Mouse (Mus musculus) fat pad, adult 2 months (tissue): Measurements from ENCODE around the gene Sh2d3c.

Experiments used
- DNase-seq: peaks from one replicate; pipeline ENCODE4 v3.0.0-alpha.2; 2011; ENCODE audit warnings: low read depth, low spot score; ENCODE audit errors: extremely low read depth

Sh2d3c gene

GRCm38 (mm10) chr2:32694691-32695090, 26.2 kb upstream of the Sh2d3c start:
- DNase-seq = no peak

GRCm38 (mm10) chr2:32699680-32700079, 21.2 kb upstream of the Sh2d3c start:
- DNase-seq = no peak

GRCm38 (mm10) chr2:32700966-32701743, 19.7 kb upstream of the Sh2d3c start:
- DNase-seq = no peak

- no peak for DNase-seq
These were observed 17.8 kb upstream of the Sh2d3c start for GRCm38 (mm10) chr2:32703046-32703445.

GRCm38 (mm10) chr2:32704021-32704421, 16.8 kb upstream of the Sh2d3c start, which contains the start of gene Fpgs:
Fpgs (minus strand) TSS chr2:32704145.
- DNase-seq = no peak

GRCm38 (mm10) chr2:32705018-32705417, 15.8 kb upstream of the Sh2d3c start:
- no peak for DNase-seq

- DNase-seq = no peak
These were observed 13.9 kb upstream of the Sh2d3c start for GRCm38 (mm10) chr2:32706971-32707370.

- no peak for DNase-seq
These were observed 12.2 kb upstream of the Sh2d3c start for GRCm38 (mm10) chr2:32708643-32709042.

- no peak for DNase-seq
These were observed 11.2 kb upstream of the Sh2d3c start for GRCm38 (mm10) chr2:32709521-32710137.

- no peak for DNase-seq
These were observed 10.4 kb upstream of the Sh2d3c start for GRCm38 (mm10) chr2:32710425-32710824.

GRCm38 (mm10) chr2:32711301-32712056, 9.4 kb upstream of the Sh2d3c start:
- no peak for DNase-seq

- DNase-seq = no peak
These were observed 8.7 kb upstream of the Sh2d3c start for GRCm38 (mm10) chr2:32712108-32712551.

- no peak for DNase-seq
These were observed 8.3 kb upstream of the Sh2d3c start for GRCm38 (mm10) chr2:32712586-32712933.

GRCm38 (mm10) chr2:32712934-32713817, 7.7 kb upstream of the Sh2d3c start, which contains the start of gene Cdk9:
Cdk9 (minus strand) TSS chr2:32713076.
- no peak for DNase-seq

GRCm38 (mm10) chr2:32714117-32714986, 6.5 kb upstream of the Sh2d3c start:
- DNase-seq = no peak

GRCm38 (mm10) chr2:32714987-32715425, 5.8 kb upstream of the Sh2d3c start:
- DNase-seq = no peak

GRCm38 (mm10) chr2:32718761-32719160, 2.1 kb upstream of the Sh2d3c start:
- no peak for DNase-seq

- no peak for DNase-seq
These were observed 802 bp upstream of the Sh2d3c start for GRCm38 (mm10) chr2:32720053-32720452.

- DNase-seq = no peak
These were observed 1.2 kb downstream of the Sh2d3c start for GRCm38 (mm10) chr2:32722046-32722445.

- DNase-seq = no peak
These were observed 1.7 kb downstream of the Sh2d3c start for GRCm38 (mm10) chr2:32722581-32722980.
